Mouse (Mus musculus) megakaryocyte-erythroid progenitor cell, adult 5-6 weeks (primary cell): ENCODE measurements around the gene Aldh1l1. TPM values are rescaled to one million over a fixed set of nuclear protein-coding genes. Genes with fewer than 3 reads are reported as not detected.

Experiments used
- ATAC-seq: replicated peaks from 2 replicates; pipeline ENCODE4 v1.8.0; 2016; ENCODE audit warnings: mild to moderate bottlenecking, inconsistent platforms; ENCODE audit not compliant: severe bottlenecking, poor library complexity, low FRiP score, low TSS enrichment
- total RNA-seq, 2 experiments: library from RNA; stranded (forward) in 1 of 2; stranded (reverse) in 1 of 2; fragments of 200-1000, 215-1000 nt in 1 of 2; fragments of >200 nt in 1 of 2; fragmentation: Nextera tagmentation in 1 of 2; gene quantifications; 2 replicates each; pipeline ENCODE4 v1.2.3; 2014 to 2017

The Aldh1l1 gene
- total RNA-seq, 2 experiments from 2014 or later = 4.1 to 5.3 TPM

DNA sequence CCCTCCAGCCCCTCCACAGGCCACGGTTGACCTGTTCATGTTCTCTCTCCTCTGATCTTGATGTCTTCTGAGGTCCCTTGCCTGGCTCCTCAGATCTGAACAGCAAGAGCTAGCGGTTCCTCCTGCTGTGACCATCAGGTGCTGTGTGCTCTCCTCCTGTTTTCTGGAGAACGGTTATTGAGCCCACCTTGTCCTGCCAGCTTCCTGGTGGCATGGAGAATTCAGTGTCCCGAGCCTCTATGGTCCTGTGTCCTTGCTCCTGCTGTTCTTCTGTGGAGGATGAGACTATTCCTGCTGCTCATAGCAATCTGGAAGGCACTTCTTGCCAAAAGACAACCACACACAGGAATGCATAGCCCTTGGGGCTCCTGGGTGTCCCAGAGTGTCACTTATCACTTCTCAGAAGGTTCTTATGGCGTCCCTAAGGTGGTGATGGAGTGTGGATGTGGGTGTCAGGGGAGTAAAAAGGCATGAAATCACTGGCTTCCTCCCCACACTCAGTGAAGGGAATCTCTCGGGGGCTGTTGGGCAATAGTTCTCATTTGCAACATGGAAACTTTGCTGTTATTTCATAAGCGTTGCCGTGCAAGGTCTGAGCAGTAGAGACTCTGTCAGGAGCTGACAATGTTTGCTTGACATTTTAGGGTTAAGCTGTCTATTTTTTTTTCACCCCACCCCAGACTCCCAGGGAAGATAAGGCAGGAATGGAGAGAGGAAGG, 15.2 kb downstream of the Aldh1l1 start:
- ATAC-seq = no peak

DNA sequence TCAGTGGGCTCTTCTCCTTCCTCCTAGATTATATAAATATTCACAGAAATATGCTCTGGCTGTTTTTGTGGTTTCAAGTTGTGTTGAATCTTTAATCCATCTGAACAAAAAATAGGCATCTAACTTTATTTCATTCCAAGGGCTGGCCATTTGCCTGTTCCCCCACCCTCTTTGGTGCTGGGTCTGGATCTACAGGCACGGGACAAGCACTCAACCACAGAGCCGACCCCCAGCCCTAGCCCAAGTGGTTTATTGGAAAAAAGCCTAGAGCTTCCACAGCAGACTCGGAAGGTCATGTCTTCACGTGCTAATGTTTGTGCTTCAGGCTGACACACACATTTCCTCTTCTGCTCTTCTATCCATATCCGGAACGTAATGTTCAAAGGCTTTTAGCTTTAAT, 19.7 kb downstream of the Aldh1l1 start:
- ATAC-seq = no peak

GRCm38 (mm10) chr6:90506673-90507311, 20.6 kb downstream of the Aldh1l1 start:
- no peak for ATAC-seq

DNA sequence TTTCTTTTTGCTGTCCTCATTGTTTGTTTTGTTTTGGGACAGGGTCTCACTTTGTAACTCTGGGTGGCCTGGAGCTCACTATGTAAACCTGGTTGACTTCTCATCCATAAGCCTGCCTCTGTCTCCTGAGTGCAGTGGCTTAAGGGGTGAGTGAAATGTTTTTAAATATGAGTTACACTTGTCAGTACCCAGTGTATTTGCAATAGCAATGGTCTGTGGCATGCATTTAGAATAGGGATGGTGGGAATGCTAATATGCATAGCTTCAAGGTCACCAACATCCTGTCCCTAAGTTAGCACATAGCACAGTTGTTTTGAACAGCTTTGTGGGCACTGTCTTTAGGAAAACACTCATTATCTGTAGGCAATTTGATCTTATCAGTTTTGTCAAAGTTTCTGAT, 21.2 kb downstream of the Aldh1l1 start:
- no peak for ATAC-seq

DNA sequence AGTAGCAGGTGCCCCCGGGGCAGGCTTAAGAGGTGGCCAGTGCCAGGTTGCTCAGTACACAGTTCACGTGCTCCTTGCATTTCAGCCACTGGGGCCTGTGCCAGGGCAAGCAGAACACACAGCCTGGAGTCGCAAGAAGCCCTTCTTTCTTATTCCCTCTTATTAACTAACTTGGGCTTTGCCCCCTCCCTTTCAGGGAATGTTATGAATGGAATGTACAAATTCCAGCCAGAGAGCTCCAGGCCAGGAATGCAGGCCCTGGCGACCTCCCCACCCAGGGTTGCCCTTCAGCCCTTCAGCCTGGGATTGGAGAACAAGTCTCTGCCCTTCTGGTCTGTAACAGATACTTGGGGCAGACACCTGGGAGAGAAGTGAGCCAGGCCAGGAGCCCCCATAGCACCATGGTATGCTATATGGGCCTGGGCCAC, 22.0 kb downstream of the Aldh1l1 start:
- ATAC-seq = no peak

DNA sequence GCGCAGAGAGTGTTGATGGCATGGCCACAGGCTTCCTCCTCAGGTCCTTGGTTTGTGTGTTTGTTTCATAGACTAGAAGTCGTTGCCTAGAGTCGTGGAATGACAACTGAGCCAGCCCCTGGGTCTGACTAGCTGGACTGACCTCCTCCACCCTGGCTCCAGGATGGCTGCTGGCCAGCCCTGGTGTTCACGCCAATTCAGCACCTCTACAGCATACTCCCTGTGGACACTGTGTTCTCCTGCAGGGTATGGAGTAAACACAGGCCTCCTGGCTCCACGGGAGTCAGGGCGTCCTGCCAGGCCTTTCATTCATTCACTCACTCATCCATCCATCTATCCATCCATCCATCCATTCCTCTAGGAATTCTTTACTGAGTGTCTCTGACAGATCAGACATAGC, 22.9 kb downstream of the Aldh1l1 start:
- ATAC-seq = no peak

GRCm38 (mm10) chr6:90512416-90512815, 26.2 kb downstream of the Aldh1l1 start:
- no peak for ATAC-seq

GRCm38 (mm10) chr6:90513074-90513856, 27.0 kb downstream of the Aldh1l1 start:
- ATAC-seq = no peak

DNA sequence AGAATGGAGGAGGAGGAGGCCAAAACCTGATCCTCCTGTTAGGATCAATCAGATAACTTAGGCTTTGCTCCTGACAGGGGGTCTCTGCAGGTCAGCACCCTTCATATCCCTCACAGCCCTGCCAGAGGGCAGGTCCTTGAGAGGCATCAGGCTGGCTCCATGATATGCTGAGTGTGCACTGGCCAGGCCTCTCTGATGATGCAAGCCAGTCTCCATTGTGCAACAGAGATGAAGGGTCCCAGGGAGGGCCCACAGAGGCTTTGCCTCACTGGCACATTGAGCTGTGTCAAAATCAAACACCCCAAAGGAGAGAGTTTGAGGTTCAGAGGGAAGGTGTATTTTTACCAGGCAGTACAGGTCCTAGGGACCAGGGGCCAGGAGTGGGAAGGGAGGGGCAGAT, 28.1 kb downstream of the Aldh1l1 start:
- no peak for ATAC-seq

DNA sequence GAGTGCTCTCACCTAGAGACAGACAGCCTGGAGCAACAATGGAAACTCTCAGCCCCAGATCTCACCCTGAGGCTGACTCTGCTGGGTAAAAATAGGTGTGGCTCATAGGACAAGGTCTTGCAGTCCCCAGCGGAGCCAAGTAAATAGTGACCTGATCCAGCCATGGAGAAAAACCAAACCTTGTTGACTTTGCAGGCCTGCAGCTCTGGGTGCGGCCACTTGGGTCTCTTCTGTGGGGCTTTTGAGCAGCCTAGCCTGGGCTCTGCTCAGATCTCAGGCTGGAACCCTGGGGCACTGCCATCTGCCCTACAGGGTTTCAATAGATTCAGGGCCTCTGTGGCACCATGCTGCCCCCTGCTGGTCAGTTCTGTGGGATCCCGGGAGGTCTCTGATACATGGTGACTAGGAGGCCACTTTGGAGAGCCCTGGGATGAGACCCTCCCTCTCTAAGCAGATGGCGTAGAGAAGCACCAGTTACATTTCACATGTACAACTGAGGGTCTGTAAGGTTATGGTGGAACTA, 28.7 kb downstream of the Aldh1l1 start:
- peak; percentile 84 for ATAC-seq

- no peak for ATAC-seq
Measured at GRCm38 (mm10) chr6:90518892-90519291, 32.7 kb downstream of the Aldh1l1 start.

DNA sequence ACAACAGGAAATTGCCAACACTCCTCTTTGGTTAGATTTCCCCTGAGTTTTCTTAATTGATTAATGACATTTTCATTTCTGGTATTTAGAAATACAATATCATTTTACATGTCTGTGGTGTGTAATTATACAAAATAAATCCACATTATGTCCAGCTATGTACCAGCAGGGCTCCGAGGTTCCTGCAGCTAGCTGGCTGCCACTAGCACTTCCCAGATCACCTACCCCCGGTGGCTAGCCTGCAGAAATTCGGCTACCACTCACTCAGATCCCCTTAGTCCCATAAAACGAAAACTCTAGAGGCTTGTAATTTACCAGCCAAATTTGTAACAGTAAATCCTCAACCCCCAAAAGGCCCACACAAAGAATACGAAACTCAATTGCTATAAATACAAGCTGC, 33.1 kb downstream of the Aldh1l1 start:
- no peak for ATAC-seq

GRCm38 (mm10) chr6:90526406-90526805, 40.2 kb downstream of the Aldh1l1 start:
- no peak for ATAC-seq

DNA sequence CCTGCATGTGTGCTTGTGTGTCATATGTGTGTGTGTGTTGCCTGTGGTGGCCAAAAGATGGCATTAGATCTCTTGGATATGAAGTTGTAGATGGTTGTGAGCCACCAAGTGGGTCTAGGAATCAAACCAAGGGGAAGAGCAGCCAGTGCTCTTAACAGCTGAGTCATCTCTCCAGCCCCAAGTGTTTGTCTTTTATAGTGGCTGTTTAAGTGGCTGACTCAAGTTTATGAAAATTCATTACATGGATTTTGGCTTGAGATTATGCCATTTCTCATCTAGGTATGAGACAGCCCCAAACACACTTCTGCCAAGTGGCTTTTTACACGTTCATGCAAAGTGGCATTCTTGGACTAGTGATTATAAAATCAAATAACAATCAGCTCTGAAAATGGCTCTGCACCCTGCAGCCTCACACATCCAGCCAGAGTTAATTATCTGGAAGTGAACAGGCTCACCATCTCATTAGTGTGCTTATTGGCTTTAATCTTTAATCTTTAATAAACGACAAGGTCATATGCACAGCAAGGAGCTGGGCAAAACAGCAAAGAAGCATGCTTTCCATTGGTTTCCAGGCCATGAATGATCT, 43.3 kb downstream of the Aldh1l1 start:
- no peak for ATAC-seq

- no peak for ATAC-seq
Measured at GRCm38 (mm10) chr6:90532575-90533190, 46.5 kb downstream of the Aldh1l1 start.

DNA sequence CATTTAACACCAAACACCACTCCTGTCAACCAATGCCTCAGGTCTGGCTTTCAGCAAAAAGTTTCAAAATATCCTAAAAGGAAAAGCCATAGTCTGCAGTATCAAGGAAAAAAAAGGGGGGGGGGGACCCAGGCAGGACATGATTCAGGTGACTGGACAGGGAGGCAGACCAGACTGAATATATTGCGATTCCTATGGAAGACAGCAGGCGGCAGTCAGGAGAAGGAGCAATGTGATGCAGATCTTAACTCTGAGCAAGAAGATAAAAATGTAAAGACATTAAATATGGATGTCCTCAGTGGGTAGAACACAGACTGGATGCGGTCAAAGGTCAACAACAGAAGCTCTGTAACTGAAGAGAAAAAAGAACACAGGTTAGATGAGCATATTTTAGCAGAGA, 47.3 kb downstream of the Aldh1l1 start:
- ATAC-seq = no peak

- ATAC-seq = no peak
Measured at GRCm38 (mm10) chr6:90534701-90535475, 48.7 kb downstream of the Aldh1l1 start.

GRCm38 (mm10) chr6:90536824-90537223, 50.6 kb downstream of the Aldh1l1 start:
- no peak for ATAC-seq

- peak; percentile 84 for ATAC-seq
Measured at GRCm38 (mm10) chr6:90537941-90538340, 51.7 kb downstream of the Aldh1l1 start.
